Mouse (Mus musculus): Measurements from ENCODE around the gene Ndufa3. TPM values are rescaled to one million over a fixed set of nuclear protein-coding genes. Genes with fewer than 3 reads are reported as not detected.

The Ndufa3 gene
- total RNA-seq, 2 experiments from 2014 or later = 680 to 749 TPM

- DNase-seq = no peak
Measured at GRCm38 (mm10) chr7:3610437-3610836, 6.7 kb upstream of the Ndufa3 start.

- no peak for DNase-seq
Measured at GRCm38 (mm10) chr7:3611006-3611405, 6.2 kb upstream of the Ndufa3 start.

GRCm38 (mm10) chr7:3614021-3614420, 3.2 kb upstream of the Ndufa3 start:
- DNase-seq = no peak

- no peak for DNase-seq
Measured at GRCm38 (mm10) chr7:3616057-3616388, 1.1 kb upstream of the Ndufa3 start, which contains the start of gene Oscar. Gene Oscar (minus strand): TSS chr7:3616157.

- DNase-seq = no peak
Measured at GRCm38 (mm10) chr7:3616389-3617241, 558 bp upstream of the Ndufa3 start.

GRCm38 (mm10) chr7:3629030-3629429, 11.9 kb downstream of the Ndufa3 start:
- no peak for DNase-seq

- DNase-seq = peak; percentile 84
Measured at GRCm38 (mm10) chr7:3629543-3630477, 12.6 kb downstream of the Ndufa3 start, which contains the start of the genes Tfpt and Prpf31. Gene Tfpt (minus strand): TSS chr7:3629929. Gene Prpf31 (plus strand): TSS chr7:3629985.

- DNase-seq = no peak
Measured at GRCm38 (mm10) chr7:3630478-3630815, 13.3 kb downstream of the Ndufa3 start.

GRCm38 (mm10) chr7:3643412-3643811, 26.2 kb downstream of the Ndufa3 start:
- no peak for DNase-seq

GRCm38 (mm10) chr7:3643843-3644242, 26.7 kb downstream of the Ndufa3 start:
- no peak for DNase-seq

GRCm38 (mm10) chr7:3644348-3644671, 27.1 kb downstream of the Ndufa3 start:
- peak; percentile 74 for DNase-seq

- peak; percentile 94 for DNase-seq
Measured at GRCm38 (mm10) chr7:3644672-3645487, 27.7 kb downstream of the Ndufa3 start, which contains the start of gene Cnot3. Gene Cnot3 (plus strand): TSS chr7:3645268.

- DNase-seq = no peak
Measured at GRCm38 (mm10) chr7:3645488-3646025, 28.4 kb downstream of the Ndufa3 start.

- DNase-seq = no peak
Measured at GRCm38 (mm10) chr7:3646188-3646587, 29.0 kb downstream of the Ndufa3 start.

- DNase-seq = no peak
Measured at GRCm38 (mm10) chr7:3646641-3647040, 29.5 kb downstream of the Ndufa3 start.

GRCm38 (mm10) chr7:3656966-3657365, 39.8 kb downstream of the Ndufa3 start:
- no peak for DNase-seq

- no peak for DNase-seq
Measured at GRCm38 (mm10) chr7:3658578-3658977, 41.4 kb downstream of the Ndufa3 start.

- DNase-seq = no peak
Measured at GRCm38 (mm10) chr7:3664524-3665214, 47.5 kb downstream of the Ndufa3 start.

- DNase-seq = peak; percentile 92
Measured at GRCm38 (mm10) chr7:3665215-3666114, 48.3 kb downstream of the Ndufa3 start, which contains the start of gene Leng1. Gene Leng1 (minus strand): TSS chr7:3665840.

GRCm38 (mm10) chr7:3666921-3667391, 49.8 kb downstream of the Ndufa3 start:
- no peak for DNase-seq

All from gastrocnemius, postnatal 10 days (tissue).